Mouse (Mus musculus) heart, embryonic 14.5 days (tissue): Measurements from ENCODE around the gene Zscan25. TPM values are rescaled to one million over a fixed set of nuclear protein-coding genes. Genes with fewer than 3 reads are reported as not detected.
"Not testable (repeated sequence)": the region's sequence is repeated elsewhere in the genome, so short reads cannot be mapped to it uniquely, and the experiment has no call there.

Source experiments
- ATAC-seq: fragments of 200-750 bp; cut with Nextera tagmentation; 2 replicates; pipeline ENCODE4 v1.8.0; 2017; ENCODE audit warnings: low read depth, moderate TSS enrichment; ENCODE audit not compliant: insufficient number of reproducible peaks, insufficient read depth, low FRiP score
- H3K27ac ChIP-seq, 2 experiments: fragments of 200-500 bp in 1 of 2; fragments of 300-500 bp in 1 of 2; sonication (generic) in 1 of 2; replicated peaks in 1 of 2; 2 replicates each; pipeline ENCODE4 v1.5.1; 2012 to 2014; ENCODE audit warnings: low read depth in 2 of 2, low read length in 2 of 2, control low read depth in 1 of 2, mild to moderate bottlenecking in 1 of 2, mixed read lengths in 1 of 2; ENCODE audit not compliant: control insufficient read depth in 1 of 2, insufficient read depth in 1 of 2
- H3K27me3 ChIP-seq: fragments of 300-500 bp; sonication (generic); 2 replicates; pipeline ENCODE4 v1.6.1; 2014; ENCODE audit warnings: mild to moderate bottlenecking, low read length, control low read depth; ENCODE audit not compliant: control insufficient read depth, insufficient read depth
- H3K36me3 ChIP-seq: fragments of 300-500 bp; sonication (generic); 2 replicates; pipeline ENCODE4 v1.6.1; 2014; ENCODE audit warnings: mild to moderate bottlenecking, control low read depth, low read length, mixed read lengths; ENCODE audit not compliant: control insufficient read depth, insufficient read depth
- H3K4me1 ChIP-seq, 2 experiments: fragments of 200-500 bp in 1 of 2; fragments of 300-500 bp in 1 of 2; sonication (generic) in 1 of 2; 2 replicates each; pipeline ENCODE4 v1.6.1; 2012 to 2014; ENCODE audit warnings: low read length in 2 of 2, control low read depth in 1 of 2, mixed read lengths in 1 of 2; ENCODE audit not compliant: control insufficient read depth in 2 of 2, insufficient read depth in 2 of 2
- H3K4me2 ChIP-seq: fragments of 300-500 bp; sonication (generic); 2 replicates; pipeline ENCODE4 v1.6.1; 2014; ENCODE audit warnings: mild to moderate bottlenecking, low read length
- H3K4me3 ChIP-seq, 2 experiments: fragments of 200-500 bp in 1 of 2; fragments of 300-500 bp in 1 of 2; sonication (generic) in 1 of 2; 2 replicates each; pipeline ENCODE4 v1.5.1; 2012 to 2014; ENCODE audit warnings: low read length in 2 of 2, mild to moderate bottlenecking in 2 of 2, control low read depth in 1 of 2, low read depth in 1 of 2, moderate library complexity in 1 of 2; ENCODE audit not compliant: control insufficient read depth in 1 of 2, insufficient read depth in 1 of 2
- H3K9ac ChIP-seq: fragments of 300-500 bp; sonication (generic); 2 replicates; pipeline ENCODE4 v1.6.1; 2014; ENCODE audit warnings: mild to moderate bottlenecking, low read length
- H3K9me3 ChIP-seq: fragments of 300-500 bp; sonication (generic); 2 replicates; pipeline ENCODE4 v1.6.1; 2016; ENCODE audit warnings: low read length, control low read depth; ENCODE audit not compliant: control insufficient read depth
- WGBS: fragments of 180-500 bp; shearing (Covaris S2); extraction: QIAGEN DNeasy Blood & Tissue Kit; methylation state at CpG from one replicate; pipeline ENCODE4 v1.1.7; 2014; 5-methylcytosine and 5-hydroxymethylcytosine counted together
- polyA plus RNA-seq: library from polyadenylated mRNA; unstranded; fragments of >200 nt; fragmentation: Nextera tagmentation; extraction: Ambion mirVana; gene quantifications from 2 replicates; pipeline ENCODE4 v1.2.1, GENCODE M21; 2014

The Zscan25 gene
- polyA plus RNA-seq: 0.42 and 0.73 TPM in 2 replicates

DNA sequence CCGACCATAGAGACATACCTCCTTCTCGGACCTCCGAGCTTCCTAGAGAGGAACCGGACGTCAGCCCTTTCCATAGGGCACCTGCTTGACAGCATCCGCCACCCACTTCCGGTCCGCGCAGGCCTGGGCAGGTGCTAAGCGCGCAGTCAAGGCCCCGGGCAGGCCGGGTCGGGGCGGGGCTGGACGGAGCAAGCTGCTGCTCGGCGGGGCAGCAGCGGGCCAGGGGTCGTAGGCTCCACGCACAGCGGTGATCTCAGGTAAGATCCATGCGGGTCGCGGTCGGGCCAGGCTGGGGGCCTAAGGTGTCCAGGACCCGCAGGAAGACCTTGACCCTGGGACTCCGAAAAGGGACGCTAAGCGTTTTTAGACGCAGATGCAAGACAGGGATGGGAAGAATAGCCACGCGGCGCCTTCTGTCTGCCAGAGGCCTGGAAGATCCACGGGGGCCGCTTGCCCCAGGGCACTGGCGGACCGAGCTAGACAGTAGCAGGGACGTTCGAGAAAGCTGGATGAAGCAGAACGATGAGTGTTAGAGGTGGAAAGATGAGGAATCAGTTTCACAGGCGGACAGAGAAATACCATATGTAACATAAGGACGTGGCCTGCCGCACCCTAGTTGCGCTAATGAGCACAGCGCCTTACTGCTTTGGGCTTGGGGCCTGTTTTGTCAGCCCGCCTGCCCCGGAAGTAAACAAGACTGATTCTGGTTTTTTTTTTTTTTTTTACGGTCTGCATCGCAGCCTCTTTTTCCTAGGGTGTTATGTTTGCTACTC is at the start of gene Zscan25:
Gene Zscan25, plus strand, starts transcription at position 130 of the 773 bp plus-strand sequence.
- ATAC-seq: peak; percentile 96
- Histone ChIP-seq H3K4me1 (peaks cover 0 to 6% of the 10 kb centered on the region in 2 experiments; a peak in 2 of 4 replicates), H3K27me3 (no peaks in the 10 kb centered on the region), H3K27ac (peak within 1 kb of the TSS; percentile 85 to 90), H3K4me3 (peak within 1 kb of the TSS; percentile 61 to 78), H3K36me3 (peaks cover 37% of the 10 kb centered on the region), H3K9ac (peak within 1 kb of the TSS; percentile 97), H3K4me2 (peak within 1 kb of the TSS; percentile 96), H3K9me3 (no peaks in the 10 kb centered on the region)
- WGBS: under 1% methylated on average over 50 of the region's 50 CpGs

DNA sequence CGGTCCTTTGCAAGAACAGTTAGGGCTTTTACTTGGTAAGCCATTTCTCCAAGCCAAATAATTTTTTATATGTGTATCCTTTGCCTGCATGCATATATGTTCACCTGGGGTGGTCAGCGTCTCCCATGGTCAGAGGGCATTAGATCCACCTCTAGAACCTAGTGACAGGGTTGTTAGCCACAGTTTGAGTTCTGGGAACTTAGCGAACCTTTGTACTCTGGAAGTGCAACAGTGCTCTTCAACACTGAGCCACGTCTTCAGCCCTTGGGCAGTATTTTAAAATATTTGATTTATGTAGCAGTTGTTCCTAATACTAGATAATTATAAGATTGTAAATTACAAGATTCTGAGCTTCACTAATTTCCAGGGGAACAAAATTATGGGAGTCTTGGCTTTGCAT is 49.7 kb upstream of the Zscan25 start:
- no peaks in the 10 kb centered on the region for H3K9me3 ChIP-seq
- H3K4me3 ChIP-seq: peak overlapping the region in 1 of 2 experiments; percentile 100; a peak in 1 of 4 replicates
- peak overlapping the region; percentile 91 for H3K27ac ChIP-seq
- WGBS: 93% methylated on average over 4 of the region's 4 CpGs
- peaks cover 25% of the 10 kb centered on the region for H3K36me3 ChIP-seq
- H3K4me1 ChIP-seq: peaks cover 0 to 18% of the 10 kb centered on the region in 2 experiments; a peak in 2 of 4 replicates
- no peaks in the 10 kb centered on the region for H3K27me3 ChIP-seq
- peak overlapping the region; percentile 68 for H3K4me2 ChIP-seq
- ATAC-seq: no peak
- peak overlapping the region; percentile 99; the same call in 1 of the 2 replicates for H3K9ac ChIP-seq

DNA sequence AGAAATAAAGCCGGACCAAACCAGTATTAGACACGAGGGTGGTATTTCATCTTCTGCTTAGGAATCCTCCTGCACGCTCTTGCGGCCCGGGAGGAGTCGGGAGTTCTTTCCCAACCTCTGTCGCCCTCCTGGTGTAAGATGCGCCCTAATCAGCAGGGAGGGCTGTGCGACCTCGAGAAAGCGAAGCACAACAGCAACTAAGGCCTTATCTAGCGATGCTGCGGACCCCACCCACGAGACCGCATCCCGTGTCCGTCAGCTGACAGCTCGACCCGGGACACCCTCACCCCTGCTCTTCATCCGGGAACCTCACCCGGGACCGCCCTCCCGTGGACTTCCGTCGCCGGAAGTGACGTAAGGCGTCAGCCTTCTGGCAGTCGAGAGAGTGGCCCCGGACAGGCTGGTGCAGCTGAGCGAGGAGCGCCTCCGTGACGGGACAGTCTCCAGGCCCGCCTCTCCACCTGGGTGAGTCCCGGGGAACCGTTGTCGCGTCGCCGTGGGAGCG is 48.9 kb upstream of the Zscan25 start, which contains the start of gene Zfp655:
Gene Zfp655, plus strand, starts transcription at position 349 of the 505 bp plus-strand sequence.
- peak within 1 kb of the TSS; percentile 99 for H3K9ac ChIP-seq
- H3K36me3 ChIP-seq: peaks cover 33% of the 10 kb centered on the region
- peak within 1 kb of the TSS; percentile 91 for H3K27ac ChIP-seq
- H3K4me3 ChIP-seq: peak within 1 kb of the TSS; percentile 93 to 100
- H3K4me2 ChIP-seq: peak within 1 kb of the TSS; percentile 68
- peaks cover 0 to 18% of the 10 kb centered on the region in 2 experiments; a peak in 2 of 4 replicates for H3K4me1 ChIP-seq
- ATAC-seq: peak; percentile 97
- H3K27me3 ChIP-seq: no peaks in the 10 kb centered on the region
- H3K9me3 ChIP-seq: no peaks in the 10 kb centered on the region
- 2% methylated on average over 40 of the region's 42 CpGs for WGBS

DNA sequence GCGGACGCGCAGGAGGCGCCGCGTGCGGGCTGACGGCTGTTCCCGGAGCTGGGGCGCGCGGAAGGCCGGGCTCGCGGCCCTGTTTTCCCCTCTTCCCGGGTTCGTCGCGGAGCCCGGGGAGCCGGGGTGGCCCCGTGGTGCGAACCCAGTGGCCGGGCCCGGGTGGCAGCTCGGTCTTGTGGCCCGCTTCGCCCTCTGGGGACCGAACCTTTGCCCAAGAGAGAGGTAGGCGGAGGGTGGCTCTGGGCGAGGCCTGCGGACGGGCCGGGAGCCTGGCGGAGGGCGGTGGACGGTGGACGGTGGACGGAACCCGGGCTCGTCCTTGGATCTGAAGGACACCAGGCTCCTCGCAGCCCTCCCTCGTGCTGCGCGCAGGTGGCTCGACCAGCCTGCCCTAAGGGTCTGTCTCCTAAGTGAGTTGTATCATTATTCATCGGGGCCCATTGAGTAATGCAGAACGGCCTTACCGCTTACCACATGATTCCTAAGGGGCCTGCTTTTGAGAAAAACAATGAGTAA is 48.3 kb upstream of the Zscan25 start:
- Histone ChIP-seq H3K27me3 (no peaks in the 10 kb centered on the region), H3K4me2 (peak overlapping the region; percentile 68), H3K9me3 (no peaks in the 10 kb centered on the region), H3K36me3 (peaks cover 38% of the 10 kb centered on the region), H3K27ac (peak overlapping the region; percentile 87 to 91), H3K9ac (peak overlapping the region; percentile 99), H3K4me3 (peak overlapping the region; percentile 93 to 100), H3K4me1 (peaks cover 0 to 18% of the 10 kb centered on the region in 2 experiments; a peak in 2 of 4 replicates)
- ATAC-seq: peak; percentile 37
- 0% methylated on average over 46 of the region's 49 CpGs for WGBS

DNA sequence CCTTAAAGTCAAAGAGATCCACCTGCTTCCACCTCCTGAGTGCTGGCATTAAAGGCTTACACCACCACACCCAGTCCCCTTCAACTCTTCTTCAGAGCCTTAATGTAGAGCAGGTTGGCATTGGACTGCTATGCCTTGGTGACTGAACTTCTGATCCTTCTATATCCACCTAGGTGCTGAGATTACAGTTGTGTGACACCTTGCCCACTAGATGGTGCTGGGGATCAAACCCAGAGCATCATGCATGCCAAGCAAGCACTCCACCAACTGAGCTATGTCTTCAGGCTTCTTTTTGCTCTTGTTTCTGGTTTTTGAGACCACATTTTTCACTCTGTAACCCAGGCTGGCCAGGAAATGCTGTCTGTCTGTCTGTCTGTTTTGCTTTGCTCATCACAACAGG is 45.7 kb upstream of the Zscan25 start:
- Histone ChIP-seq H3K9ac (no peak overlapping the region), H3K4me1 (peaks cover 0 to 23% of the 10 kb centered on the region in 2 experiments; a peak in 2 of 4 replicates), H3K27me3 (no peaks in the 10 kb centered on the region), H3K4me3 (no peak overlapping the region), H3K36me3 (peaks cover 63% of the 10 kb centered on the region), H3K9me3 (no peaks in the 10 kb centered on the region), H3K27ac (no peak overlapping the region), H3K4me2 (no peak overlapping the region)
- ATAC-seq: no peak

DNA sequence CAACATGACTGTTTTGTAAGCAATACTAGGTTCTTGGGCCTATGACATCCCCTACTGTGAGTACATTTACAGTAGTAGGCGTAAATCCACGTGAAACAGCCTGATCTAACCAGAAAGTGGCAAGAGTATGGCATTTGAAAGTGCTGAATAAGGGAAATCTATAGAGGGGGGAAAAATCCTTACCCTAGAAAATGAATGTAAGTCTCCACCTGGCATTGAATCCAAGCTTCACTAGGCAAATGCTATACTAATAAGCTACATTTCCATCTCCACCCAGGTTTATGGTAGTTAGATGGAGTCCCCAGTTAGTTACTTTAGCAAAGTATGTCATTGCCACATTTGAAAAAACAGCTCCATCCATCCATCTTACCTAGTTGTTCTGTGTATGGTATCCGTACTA is 30.8 kb upstream of the Zscan25 start:
- H3K9ac ChIP-seq: no peak overlapping the region
- H3K4me3 ChIP-seq: no peak overlapping the region
- H3K27me3 ChIP-seq: no peaks in the 10 kb centered on the region
- H3K9me3 ChIP-seq: no peaks in the 10 kb centered on the region
- no peak overlapping the region for H3K27ac ChIP-seq
- H3K4me2 ChIP-seq: no peak overlapping the region
- no peaks in the 10 kb centered on the region for H3K4me1 ChIP-seq
- peaks cover 68% of the 10 kb centered on the region for H3K36me3 ChIP-seq
- 95% methylated on average over 3 of the region's 3 CpGs for WGBS
- no peak for ATAC-seq

DNA sequence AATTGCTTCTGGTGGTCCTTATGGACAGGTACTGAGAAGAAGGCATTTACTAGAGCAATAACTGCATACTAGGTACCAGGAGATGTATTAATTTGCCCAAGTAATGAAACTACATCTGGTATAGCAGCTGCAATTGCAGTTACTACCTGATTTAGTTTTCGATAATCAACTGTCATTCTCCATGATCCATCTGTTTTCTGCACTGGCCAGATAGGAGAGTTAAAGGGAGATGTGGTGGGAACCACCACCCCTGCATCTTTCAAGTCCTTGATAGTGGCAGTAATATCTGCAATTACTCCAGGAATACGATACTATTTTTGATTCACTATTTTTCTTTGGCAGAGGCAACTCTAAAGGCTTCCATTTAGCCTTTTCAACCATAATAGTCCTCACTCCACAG is 6.7 kb upstream of the Zscan25 start:
- H3K36me3 ChIP-seq, H3K9me3 ChIP-seq, H3K4me3 ChIP-seq, H3K27ac ChIP-seq, H3K27me3 ChIP-seq, H3K9ac ChIP-seq, H3K4me2 ChIP-seq, ATAC-seq, H3K4me1 ChIP-seq: not testable (repeated sequence)
- WGBS: 71% methylated on average over 2 of the region's 2 CpGs
